Mouse (Mus musculus) brain, embryonic 18.5 days (tissue): ENCODE measurements around the gene Ggn.
"Not testable (repeated sequence)": the region's sequence is repeated elsewhere in the genome, so short reads cannot be mapped to it uniquely, and the experiment has no call there.

Experiments
- DNase-seq: peaks from one replicate; pipeline ENCODE4 v3.0.0-alpha.2; 2012; ENCODE audit warnings: low read depth, low spot score

Ggn gene

GRCm38 (mm10) chr7:29212775-29213560 lies 43.0 kb downstream of the Ggn start:
- DNase-seq, result not testable (repeated sequence)

GRCm38 (mm10) chr7:29213675-29214082 lies 43.7 kb downstream of the Ggn start, which contains the start of gene Catsperg1:
Catsperg1 (minus strand) TSS chr7:29214035.
- no peak for DNase-seq

GRCm38 (mm10) chr7:29214236-29214635 lies 44.2 kb downstream of the Ggn start:
- no peak for DNase-seq

DNA sequence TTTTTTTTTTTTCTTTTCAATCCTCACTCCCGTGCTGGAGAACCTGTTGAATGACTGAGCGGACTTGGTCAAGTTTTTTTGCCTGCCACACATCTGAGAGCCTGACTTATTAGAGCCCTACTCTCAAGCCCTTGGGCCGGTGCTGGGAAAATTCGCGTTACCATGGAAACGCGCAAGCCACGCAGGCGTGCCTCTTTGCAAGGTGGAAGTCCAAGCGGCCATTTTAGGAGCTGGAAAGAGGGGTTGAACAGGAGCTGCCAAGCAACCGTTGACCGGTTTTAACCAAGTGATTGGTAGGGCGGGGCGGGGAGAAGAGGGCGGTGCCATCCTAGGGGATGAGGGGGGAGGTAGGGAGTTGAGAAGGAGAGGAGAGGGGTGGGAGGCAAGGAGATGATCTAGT lies 44.8 kb downstream of the Ggn start:
- DNase-seq, result no peak
